Mouse (Mus musculus): ENCODE data around the gene Olfr1016. TPM values are rescaled to one million over a fixed set of nuclear protein-coding genes. Genes with fewer than 3 reads are reported as not detected.

The Olfr1016 gene
- polyA plus RNA-seq (2015; fragmentation: Nextera tagmentation; extraction: Ambion mirVana) = not detected in 2 replicates

GRCm38 (mm10) chr2:85802444-85802843 is at the start of gene Olfr1016:
Olfr1016 (minus strand) TSS chr2:85802544.

DNA sequence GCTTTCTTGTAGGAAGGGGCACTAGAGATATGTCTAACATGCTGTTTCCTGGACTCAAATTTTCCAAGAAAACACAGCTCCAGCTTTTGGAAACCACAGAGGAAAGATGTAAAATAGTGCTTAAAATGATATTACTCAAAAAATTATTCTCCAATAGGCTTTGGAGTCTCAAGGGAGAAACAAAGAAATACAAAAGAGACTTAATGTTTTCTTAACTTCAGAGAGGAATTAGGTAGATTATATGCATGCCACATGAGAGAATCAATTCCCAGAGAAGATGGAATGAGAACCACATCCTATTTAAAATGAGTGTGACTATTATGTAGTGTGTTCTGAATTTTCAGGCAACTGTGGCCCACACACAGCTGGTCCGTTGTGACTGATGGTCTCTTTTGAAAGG is 44.4 kb upstream of the Olfr1016 start, which contains the start of gene Olfr1020:
Olfr1020 (plus strand) TSS at position 301 of the 400 bp plus-strand sequence.

GRCm38 (mm10) chr2:85845383-85845782 is 43.0 kb upstream of the Olfr1016 start, which contains the start of gene Olfr1019:
Olfr1019 (minus strand) TSS chr2:85845483.

GRCm38 (mm10) chr2:85818179-85818578 is 15.8 kb upstream of the Olfr1016 start, which contains the start of gene Olfr1018:
Olfr1018 (plus strand) TSS chr2:85818479.

DNA sequence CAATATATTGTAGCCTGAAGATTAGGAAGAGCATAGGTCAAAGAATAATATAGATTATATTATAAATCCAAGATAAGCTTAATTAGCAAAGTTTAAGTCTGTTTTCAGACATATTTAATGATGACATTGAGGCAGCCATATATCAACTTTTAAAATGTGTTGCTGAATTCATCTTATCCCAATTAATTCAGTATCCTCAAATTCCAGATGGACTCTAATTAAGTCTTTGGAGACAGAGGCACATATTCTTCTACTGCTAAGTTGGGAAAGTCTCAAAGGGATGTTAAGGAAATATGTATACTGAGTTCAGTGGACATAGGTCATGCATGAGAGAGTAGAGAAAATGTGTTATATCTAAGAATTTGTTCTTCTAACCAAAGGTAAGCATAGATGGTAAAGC is 20.6 kb downstream of the Olfr1016 start, which contains the start of gene Olfr1015:
Olfr1015 (plus strand) TSS at position 301 of the 400 bp plus-strand sequence.

GRCm38 (mm10) chr2:85772413-85772812 is 29.9 kb downstream of the Olfr1016 start, which contains the start of gene Olfr1014:
Olfr1014 (plus strand) TSS chr2:85772713.

GRCm38 (mm10) chr2:85766798-85767197 is 35.5 kb downstream of the Olfr1016 start, which contains the start of gene Olfr1013:
Olfr1013 (plus strand) TSS chr2:85767098.

GRCm38 (mm10) chr2:85762666-85763065 is 39.7 kb downstream of the Olfr1016 start, which contains the start of gene Olfr1012:
Olfr1012 (minus strand) TSS chr2:85762766.

Other genes starting within 250 kb of the Olfr1016 start
- gene Olfr996, start 223.3 kb downstream of the Olfr1016 start, polyA plus RNA-seq (2015; fragmentation: Nextera tagmentation; extraction: Ambion mirVana) = not detected in 2 replicates
- gene Olfr998, start 213.6 kb downstream of the Olfr1016 start, polyA plus RNA-seq (2015; fragmentation: Nextera tagmentation; extraction: Ambion mirVana) = not detected in 2 replicates
- gene Olfr1000, start 190.6 kb downstream of the Olfr1016 start, polyA plus RNA-seq (2015; fragmentation: Nextera tagmentation; extraction: Ambion mirVana) = not detected in 2 replicates
- not detected in 2 replicates for gene Olfr1002, start 151.8 kb downstream of the Olfr1016 start, polyA plus RNA-seq (2015; fragmentation: Nextera tagmentation; extraction: Ambion mirVana)
- not detected in 2 replicates for gene Olfr154, start 138.1 kb downstream of the Olfr1016 start, polyA plus RNA-seq (2015; fragmentation: Nextera tagmentation; extraction: Ambion mirVana)
- gene Olfr1006, start 123.8 kb downstream of the Olfr1016 start, polyA plus RNA-seq (2015; fragmentation: Nextera tagmentation; extraction: Ambion mirVana) = not detected in 2 replicates
- not detected in 2 replicates for gene Olfr1008, start 113.1 kb downstream of the Olfr1016 start, polyA plus RNA-seq (2015; fragmentation: Nextera tagmentation; extraction: Ambion mirVana)
- not detected in 2 replicates for gene Olfr1009, start 87.1 kb downstream of the Olfr1016 start, polyA plus RNA-seq (2015; fragmentation: Nextera tagmentation; extraction: Ambion mirVana)
- gene Olfr1012, start 39.8 kb downstream of the Olfr1016 start, polyA plus RNA-seq (2015; fragmentation: Nextera tagmentation; extraction: Ambion mirVana) = not detected in 2 replicates
- gene Olfr1013, start 35.4 kb downstream of the Olfr1016 start, polyA plus RNA-seq (2015; fragmentation: Nextera tagmentation; extraction: Ambion mirVana) = not detected in 2 replicates
- not detected in 2 replicates for gene Olfr1014, start 29.8 kb downstream of the Olfr1016 start, polyA plus RNA-seq (2015; fragmentation: Nextera tagmentation; extraction: Ambion mirVana)
- not detected in 2 replicates for gene Olfr1015, start 20.5 kb downstream of the Olfr1016 start, polyA plus RNA-seq (2015; fragmentation: Nextera tagmentation; extraction: Ambion mirVana)
- gene Olfr1018, start 15.9 kb upstream of the Olfr1016 start, polyA plus RNA-seq (2015; fragmentation: Nextera tagmentation; extraction: Ambion mirVana) = not detected in 2 replicates
- not detected in 2 replicates for gene Olfr1019, start 42.9 kb upstream of the Olfr1016 start, polyA plus RNA-seq (2015; fragmentation: Nextera tagmentation; extraction: Ambion mirVana)
- not detected in 2 replicates for gene Olfr1020, start 44.5 kb upstream of the Olfr1016 start, polyA plus RNA-seq (2015; fragmentation: Nextera tagmentation; extraction: Ambion mirVana)
- not detected in 2 replicates for gene Olfr1022, start 66.0 kb upstream of the Olfr1016 start, polyA plus RNA-seq (2015; fragmentation: Nextera tagmentation; extraction: Ambion mirVana)
- gene Olfr1023, start 83.1 kb upstream of the Olfr1016 start, polyA plus RNA-seq (2015; fragmentation: Nextera tagmentation; extraction: Ambion mirVana) = not detected in 2 replicates
- not detected in 2 replicates for gene Olfr1024, start 102.5 kb upstream of the Olfr1016 start, polyA plus RNA-seq (2015; fragmentation: Nextera tagmentation; extraction: Ambion mirVana)
- not detected in 2 replicates for gene Olfr1025-ps1, start 112.6 kb upstream of the Olfr1016 start, polyA plus RNA-seq (2015; fragmentation: Nextera tagmentation; extraction: Ambion mirVana)
- not detected in 2 replicates for gene Olfr1026, start 119.0 kb upstream of the Olfr1016 start, polyA plus RNA-seq (2015; fragmentation: Nextera tagmentation; extraction: Ambion mirVana)
- not detected in 2 replicates for gene Olfr1028, start 147.9 kb upstream of the Olfr1016 start, polyA plus RNA-seq (2015; fragmentation: Nextera tagmentation; extraction: Ambion mirVana)
- not detected in 2 replicates for gene Olfr1029, start 171.4 kb upstream of the Olfr1016 start, polyA plus RNA-seq (2015; fragmentation: Nextera tagmentation; extraction: Ambion mirVana)
- not detected in 2 replicates for gene Olfr1030, start 176.7 kb upstream of the Olfr1016 start, polyA plus RNA-seq (2015; fragmentation: Nextera tagmentation; extraction: Ambion mirVana)
- gene Olfr1031, start 187.8 kb upstream of the Olfr1016 start, polyA plus RNA-seq (2015; fragmentation: Nextera tagmentation; extraction: Ambion mirVana) = not detected in 2 replicates
- not detected in 2 replicates for gene Olfr1032, start 203.0 kb upstream of the Olfr1016 start, polyA plus RNA-seq (2015; fragmentation: Nextera tagmentation; extraction: Ambion mirVana)
- gene Olfr1033, start 218.1 kb upstream of the Olfr1016 start, polyA plus RNA-seq (2015; fragmentation: Nextera tagmentation; extraction: Ambion mirVana) = 1.1 and 1.4 TPM in 2 replicates
- not detected in 2 replicates for gene Olfr1034, start 243.3 kb upstream of the Olfr1016 start, polyA plus RNA-seq (2015; fragmentation: Nextera tagmentation; extraction: Ambion mirVana)

Data from neural tube, postnatal 0 days (tissue).